In genomic region chr11:54107239-54107638, GRCm38 (mm10) we compare ENCODE assay signal across 12 mouse cellular contexts. TPM values are rescaled to one million over a fixed set of nuclear protein-coding genes. Genes with fewer than 3 reads are reported as not detected.
DNase-seq lines count a peak whose midpoint lies in the region; ATAC-seq and TF ChIP-seq lines count a peak whose summit lies in the region.
"Had no signal": no experiment of that assay in that cellular context is flagged by ENCODE, and none has a peak within 500 bp of the region (broad histone marks: within the 10 kb centered on the region; RNA-seq: fewer than 3 reads in every experiment).

No protein-coding gene starts in this region.

- H3K36me3 ChIP-seq in embryonic facial prominence, embryonic 14.5 days (ENCODE audit: control insufficient read depth, insufficient read depth, low read length): 0 out of 2 replicates have a peak, but pooled peaks cover 14% of the 10 kb centered on the region
- peaks cover 14% of the 10 kb centered on the region for H3K36me3 ChIP-seq in embryonic facial prominence, embryonic 10.5 days (replicated peaks)
- H3K36me3 ChIP-seq in hindbrain, postnatal 0 days (ENCODE audit: insufficient read depth, low read length): no peaks in the 10 kb centered on the region
- no peaks in the 10 kb centered on the region for H3K36me3 ChIP-seq in hindbrain, embryonic 11.5 days (ENCODE audit: control insufficient read depth, insufficient read depth, low read length)
- H3K36me3 ChIP-seq: G1E had no signal

- DNase-seq in embryonic facial prominence, embryonic 14.5 days (ENCODE audit: low spot score): peak; percentile 48
- DNase-seq in embryonic facial prominence, embryonic 10.5 days (ENCODE audit: low spot score): no peak
- DNase-seq in hindbrain, postnatal 0 days (ENCODE audit: low spot score): peak; percentile 70
- no peak for DNase-seq in hindbrain, embryonic 11.5 days (ENCODE audit: low spot score)
- peak; percentile 54 to 59 for DNase-seq in cerebellum, adult 18-20 months
- DNase-seq in heart, postnatal 4 days: peak; percentile 56
- no peak for DNase-seq in B cell, adult 2 months
- DNase-seq: layer of hippocampus, adult 9-11 months; liver had no signal

- peaks cover 40% of the 10 kb centered on the region for H3K4me1 ChIP-seq in embryonic facial prominence, embryonic 14.5 days (ENCODE audit: control insufficient read depth, insufficient read depth, low read length)
- H3K4me1 ChIP-seq in embryonic facial prominence, embryonic 10.5 days: peaks cover 20% of the 10 kb centered on the region
- H3K4me1 ChIP-seq in hindbrain, postnatal 0 days (ENCODE audit: insufficient read depth, low read length): peaks cover 23% of the 10 kb centered on the region
- H3K4me1 ChIP-seq in hindbrain, embryonic 11.5 days (replicated peaks; ENCODE audit: control insufficient read depth, insufficient read depth, low read length): no peaks in the 10 kb centered on the region

- 0 out of 2 replicates have a peak, but pooled peaks have one; percentile 6 for TF ChIP-seq CTCF in hindbrain, postnatal 0 days (IDR thresholded peaks at IDR 0.05; ENCODE audit: low read depth)

- no peak overlapping the region for H3K4me3 ChIP-seq in embryonic facial prominence, embryonic 14.5 days (ENCODE audit: low read depth, low read length)
- no peak overlapping the region for H3K4me3 ChIP-seq in embryonic facial prominence, embryonic 10.5 days
- no peak overlapping the region for H3K4me3 ChIP-seq in hindbrain, postnatal 0 days (ENCODE audit: low read length)
- no peak overlapping the region for H3K4me3 ChIP-seq in hindbrain, embryonic 11.5 days (ENCODE audit: low read depth, low read length)

- 61% methylated on average over 7 of the region's 7 CpGs for WGBS in embryonic facial prominence, embryonic 14.5 days
- WGBS in embryonic facial prominence, embryonic 10.5 days: 94% methylated on average over 7 of the region's 7 CpGs
- 36% methylated on average over 7 of the region's 7 CpGs for WGBS in hindbrain, postnatal 0 days
- WGBS in hindbrain, embryonic 11.5 days: 83% methylated on average over 7 of the region's 7 CpGs

- H3K27ac ChIP-seq in embryonic facial prominence, embryonic 14.5 days (replicated peaks; ENCODE audit: low read depth, low read length): peak overlapping the region; percentile 52; the same call in 1 of the 2 replicates
- no peak overlapping the region; the same call in 1 of the 2 replicates for H3K27ac ChIP-seq in embryonic facial prominence, embryonic 10.5 days (replicated peaks)
- peak overlapping the region; percentile 54; the same call in 1 of the 2 replicates for H3K27ac ChIP-seq in hindbrain, postnatal 0 days
- H3K27ac ChIP-seq in hindbrain, embryonic 11.5 days (ENCODE audit: low read depth, low read length): no peak overlapping the region

- H3K9me3 ChIP-seq in embryonic facial prominence, embryonic 14.5 days (ENCODE audit: control insufficient read depth, low read length): no peaks in the 10 kb centered on the region
- H3K9me3 ChIP-seq in embryonic facial prominence, embryonic 10.5 days: no peaks in the 10 kb centered on the region
- H3K9me3 ChIP-seq in hindbrain, postnatal 0 days (ENCODE audit: low read length): no peaks in the 10 kb centered on the region
- H3K9me3 ChIP-seq in hindbrain, embryonic 11.5 days (ENCODE audit: control insufficient read depth, low read length): no peaks in the 10 kb centered on the region
- H3K9me3 ChIP-seq: G1E had no signal

- H3K4me2 ChIP-seq in embryonic facial prominence, embryonic 14.5 days (ENCODE audit: low read depth, low read length): peak overlapping the region; percentile 3; the same call in 1 of the 2 replicates
- H3K4me2 ChIP-seq in hindbrain, postnatal 0 days (ENCODE audit: low read depth, low read length): no peak overlapping the region
- no peak overlapping the region for H3K4me2 ChIP-seq in hindbrain, embryonic 11.5 days (replicated peaks; ENCODE audit: low read depth, low read length)

- 0 out of 2 replicates have a peak overlapping the region, but pooled peaks have one; percentile 25 for H3K9ac ChIP-seq in embryonic facial prominence, embryonic 14.5 days (ENCODE audit: low read depth, low read length)
- no peak overlapping the region for H3K9ac ChIP-seq in hindbrain, postnatal 0 days (replicated peaks; ENCODE audit: low read length)
- no peak overlapping the region for H3K9ac ChIP-seq in hindbrain, embryonic 11.5 days (ENCODE audit: low read depth, low read length)

- no peaks in the 10 kb centered on the region for H3K27me3 ChIP-seq in embryonic facial prominence, embryonic 14.5 days (replicated peaks; ENCODE audit: control insufficient read depth, insufficient read depth, low read length)
- H3K27me3 ChIP-seq in embryonic facial prominence, embryonic 10.5 days (replicated peaks; ENCODE audit: low read depth, poor library complexity, severe bottlenecking): peaks cover 6% of the 10 kb centered on the region
- no peaks in the 10 kb centered on the region for H3K27me3 ChIP-seq in hindbrain, postnatal 0 days (ENCODE audit: insufficient read depth, low read length)
- H3K27me3 ChIP-seq in hindbrain, embryonic 11.5 days (ENCODE audit: control insufficient read depth, insufficient read depth, low read length): no peaks in the 10 kb centered on the region

- ATAC-seq in embryonic facial prominence, embryonic 14.5 days (ENCODE audit: low read depth): peak; percentile 35; the same call in 1 of the 2 replicates
- ATAC-seq in hindbrain, postnatal 0 days: peak; percentile 57
- no peak for ATAC-seq in hindbrain, embryonic 11.5 days (ENCODE audit: low FRiP score)
- ATAC-seq in monocyte, adult 5-6 weeks (replicated peaks; ENCODE audit: insufficient number of reproducible peaks, low FRiP score, low TSS enrichment, poor library complexity, severe bottlenecking): no peak
- ATAC-seq: midbrain, embryonic 16.5 days had no signal

RNA-seq across cellular contexts. Expression of gene P4ha2, which starts 7.3 kb away (rescaled TPM):
- polyA plus RNA-seq in embryonic facial prominence, embryonic 14.5 days (2014; fragmentation: Nextera tagmentation; extraction: Ambion mirVana): 107 and 120 TPM in 2 replicates
- 36.5 and 36.8 TPM in 2 replicates for polyA plus RNA-seq in embryonic facial prominence, embryonic 10.5 days (2016; fragmentation: Nextera tagmentation; extraction: Ambion mirVana)
- 6.5 and 9.7 TPM in 2 replicates for total RNA-seq in hindbrain, postnatal 0 days (2014; rRNA removed)
- 8.4 and 9.0 TPM in 2 replicates for polyA plus RNA-seq in hindbrain, postnatal 0 days (2015; fragmentation: Nextera tagmentation; extraction: Ambion mirVana)
- 18.2 and 20.3 TPM in 2 replicates for polyA plus RNA-seq in hindbrain, embryonic 11.5 days (2014; fragmentation: Nextera tagmentation; extraction: Ambion mirVana)
- total RNA-seq in heart, postnatal 4 days (2021): 10 to 100 TPM; 24.6 to 28.1 TPM
- not detected in 3 replicates for total RNA-seq in monocyte, adult 5-6 weeks (2017)
- polyA plus RNA-seq: G1E had no signal

RNA-seq across cellular contexts. Expression of gene Pdlim4, which starts 38.4 kb away (rescaled TPM):
- polyA plus RNA-seq in embryonic facial prominence, embryonic 14.5 days (2014; fragmentation: Nextera tagmentation; extraction: Ambion mirVana): 115 and 132 TPM in 2 replicates
- polyA plus RNA-seq in embryonic facial prominence, embryonic 10.5 days (2016; fragmentation: Nextera tagmentation; extraction: Ambion mirVana): 91.1 and 112 TPM in 2 replicates
- 46.1 and 51.1 TPM in 2 replicates for total RNA-seq in hindbrain, postnatal 0 days (2014; rRNA removed)
- 47.6 and 54.6 TPM in 2 replicates for polyA plus RNA-seq in hindbrain, postnatal 0 days (2015; fragmentation: Nextera tagmentation; extraction: Ambion mirVana)
- 46.4 and 49.3 TPM in 2 replicates for polyA plus RNA-seq in hindbrain, embryonic 11.5 days (2014; fragmentation: Nextera tagmentation; extraction: Ambion mirVana)
- 10 to 100 TPM; 25.4 to 26.8 TPM for total RNA-seq in heart, postnatal 4 days (2021)
- 0.29 to 1.6 TPM in 2 of 3 replicates, not detected in the other for total RNA-seq in monocyte, adult 5-6 weeks (2017)
- polyA plus RNA-seq: G1E had no signal

Comparison
In these comparisons a context has a peak if more than half of its experiments do, and no peak if none do; other contexts are left out.
1. ATAC-seq: peak in embryonic facial prominence, embryonic 14.5 days (single experiment) and hindbrain, postnatal 0 days (single experiment); none in hindbrain, embryonic 11.5 days (single experiment) and monocyte, adult 5-6 weeks (single experiment).
2. DNase-seq: peak in embryonic facial prominence, embryonic 14.5 days (single experiment), hindbrain, postnatal 0 days (single experiment), cerebellum, adult 18-20 months (2 of 2) and heart, postnatal 4 days (single experiment); none in embryonic facial prominence, embryonic 10.5 days (single experiment), hindbrain, embryonic 11.5 days (single experiment) and B cell, adult 2 months (0 of 2).
3. H3K27ac ChIP-seq: peak in embryonic facial prominence, embryonic 14.5 days (single experiment) and hindbrain, postnatal 0 days (single experiment); none in embryonic facial prominence, embryonic 10.5 days (single experiment) and hindbrain, embryonic 11.5 days (single experiment).